Mouse (Mus musculus) megakaryocyte, embryonic 14.5 days (primary cell): Measurements from ENCODE around the gene Pycr1. TPM values are rescaled to one million over a fixed set of nuclear protein-coding genes. Genes with fewer than 3 reads are reported as not detected.
"Not testable (repeated sequence)": the region's sequence is repeated elsewhere in the genome, so short reads cannot be mapped to it uniquely, and the experiment has no call there.

Source experiments
- H3K27me3 ChIP-seq: replicated peaks from 2 replicates; pipeline ENCODE3; 2012; ENCODE audit warnings: inconsistent platforms
- H3K36me3 ChIP-seq: replicated peaks from 2 replicates; pipeline ENCODE3; 2012; ENCODE audit warnings: low read length, inconsistent platforms, mixed read lengths
- H3K4me1 ChIP-seq: 2 replicates; pipeline ENCODE4 v1.6.1; 2012; ENCODE audit warnings: inconsistent platforms
- H3K4me3 ChIP-seq: replicated peaks from 2 replicates; pipeline ENCODE3; 2012; ENCODE audit warnings: moderate library complexity, mild to moderate bottlenecking, inconsistent platforms
- H3K9me3 ChIP-seq: 2 replicates; pipeline ENCODE4 v1.6.1; 2012; ENCODE audit warnings: inconsistent platforms
- FLI1 ChIP-seq: IDR thresholded peaks from 2 replicates; pipeline ENCODE4 v1.6.1; 2012; ENCODE audit warnings: low read length, inconsistent platforms, mixed read lengths
- GATA1 ChIP-seq: IDR thresholded peaks from 3 replicates; pipeline ENCODE4 v1.6.1; 2012; ENCODE audit warnings: mixed read lengths, low read length, inconsistent platforms, borderline replicate concordance
- polyA plus RNA-seq: library from polyadenylated mRNA; stranded (reverse); fragments of >175 nt; gene quantifications from 2 replicates; pipeline ENCODE4 v1.2.3, GENCODE M21; 2012; ENCODE audit warnings: low replicate concordance; ENCODE audit not compliant: insufficient read depth

Pycr1 gene
- polyA plus RNA-seq: 3.6 and 7.7 TPM in 2 replicates

GRCm38 (mm10) chr11:120643601-120643987 lies at the start of gene Pycr1:
Gene Pycr1, minus strand, starts transcription at chr11:120643769.
- peaks cover 10% of the 10 kb centered on the region for H3K27me3 ChIP-seq
- TF ChIP-seq GATA1 (no peak), FLI1 (no peak)
- H3K4me3 ChIP-seq: peak within 1 kb of the TSS; percentile 93
- H3K36me3 ChIP-seq: peaks cover 19% of the 10 kb centered on the region
- no peaks in the 10 kb centered on the region for H3K9me3 ChIP-seq
- H3K4me1 ChIP-seq: peaks cover 54% of the 10 kb centered on the region

DNA sequence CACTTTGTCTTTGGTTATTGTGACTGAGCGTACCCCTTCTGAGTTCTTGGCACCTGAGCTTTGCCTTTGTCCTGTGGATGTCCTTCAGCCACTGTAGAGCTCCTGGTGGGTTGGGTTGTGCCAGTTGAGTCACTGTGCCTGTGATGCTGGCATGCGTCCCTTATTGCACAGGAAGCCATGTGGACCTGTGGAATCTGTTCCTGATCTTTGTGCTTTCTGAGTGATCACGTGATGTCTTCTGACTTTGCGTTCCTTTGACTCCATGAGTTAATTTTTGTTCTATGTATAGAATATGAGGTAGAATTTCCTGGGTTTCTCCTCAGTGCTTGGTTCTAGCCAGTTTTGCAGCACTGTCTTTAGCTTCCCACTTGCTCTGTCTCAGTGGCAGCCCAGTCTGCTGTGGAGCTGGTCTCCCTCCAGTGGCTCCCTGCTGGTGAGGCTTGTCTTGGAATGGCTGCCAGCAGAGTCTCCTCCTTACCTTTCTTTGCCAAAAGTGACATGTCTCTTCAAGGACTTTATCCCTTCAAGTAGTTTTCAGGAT lies 49.0 kb upstream of the Pycr1 start:
- Histone ChIP-seq H3K9me3 (no peaks in the 10 kb centered on the region), H3K4me1 (peaks cover 29% of the 10 kb centered on the region), H3K27me3 (no peaks in the 10 kb centered on the region), H3K4me3 (no peak overlapping the region), H3K36me3 (peaks cover 95% of the 10 kb centered on the region)
- TF ChIP-seq FLI1 (no peak), GATA1 (no peak)

DNA sequence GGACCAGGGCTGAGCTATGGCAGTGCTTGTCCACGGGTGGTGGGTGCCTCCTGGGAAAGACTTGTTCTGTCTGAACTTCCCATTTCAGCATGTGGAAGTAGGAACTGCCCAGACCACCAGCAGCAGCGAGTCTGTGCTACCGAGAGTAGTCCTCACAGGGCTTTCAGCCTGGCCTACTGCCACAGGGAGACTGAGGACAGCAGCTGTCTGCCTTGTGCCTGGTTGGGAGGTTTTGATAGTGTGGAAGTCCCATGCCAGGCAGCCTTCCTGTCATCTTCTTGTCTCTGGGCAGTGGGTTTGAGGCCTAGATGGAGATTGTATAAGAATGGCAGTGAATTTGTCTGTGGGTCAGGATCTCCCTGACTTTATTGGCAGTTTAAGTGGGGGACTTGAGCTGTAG lies 45.8 kb upstream of the Pycr1 start:
- H3K4me3 ChIP-seq: no peak overlapping the region
- no peaks in the 10 kb centered on the region for H3K27me3 ChIP-seq
- H3K9me3 ChIP-seq: no peaks in the 10 kb centered on the region
- H3K4me1 ChIP-seq: peaks cover 33% of the 10 kb centered on the region
- TF ChIP-seq GATA1 (no peak), FLI1 (no peak)
- peaks cover 94% of the 10 kb centered on the region for H3K36me3 ChIP-seq

- TF ChIP-seq GATA1 (no peak), FLI1 (no peak)
- Histone ChIP-seq H3K4me3 (no peak overlapping the region), H3K27me3 (no peaks in the 10 kb centered on the region), H3K9me3 (no peaks in the 10 kb centered on the region), H3K36me3 (peaks cover 92% of the 10 kb centered on the region), H3K4me1 (peaks cover 42% of the 10 kb centered on the region)
These were observed 43.2 kb upstream of the Pycr1 start for GRCm38 (mm10) chr11:120686650-120687272.

DNA sequence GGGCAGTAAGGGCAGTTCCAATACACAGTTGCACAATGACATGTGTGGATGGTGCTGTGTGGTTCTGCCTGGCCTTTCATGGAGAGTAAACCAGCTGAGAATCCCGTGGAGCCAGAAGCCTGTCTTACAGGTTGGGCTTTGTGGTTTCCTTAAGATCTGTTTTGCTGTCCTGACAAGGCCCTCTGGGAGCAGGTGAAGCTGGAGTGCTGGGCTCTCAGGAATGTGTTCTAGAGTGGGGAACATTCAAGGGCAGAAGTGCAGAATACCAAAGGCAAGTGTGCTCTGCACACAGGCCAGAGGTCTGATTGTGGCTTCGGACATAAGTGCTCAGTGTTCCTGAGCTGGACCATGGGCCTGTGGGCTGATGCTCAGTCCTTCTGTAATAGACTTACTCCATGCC lies 41.1 kb upstream of the Pycr1 start:
- Histone ChIP-seq H3K27me3 (no peaks in the 10 kb centered on the region), H3K4me1 (peaks cover 37% of the 10 kb centered on the region), H3K4me3 (no peak overlapping the region), H3K36me3 (peaks cover 93% of the 10 kb centered on the region), H3K9me3 (no peaks in the 10 kb centered on the region)
- TF ChIP-seq FLI1 (no peak), GATA1 (no peak)

DNA sequence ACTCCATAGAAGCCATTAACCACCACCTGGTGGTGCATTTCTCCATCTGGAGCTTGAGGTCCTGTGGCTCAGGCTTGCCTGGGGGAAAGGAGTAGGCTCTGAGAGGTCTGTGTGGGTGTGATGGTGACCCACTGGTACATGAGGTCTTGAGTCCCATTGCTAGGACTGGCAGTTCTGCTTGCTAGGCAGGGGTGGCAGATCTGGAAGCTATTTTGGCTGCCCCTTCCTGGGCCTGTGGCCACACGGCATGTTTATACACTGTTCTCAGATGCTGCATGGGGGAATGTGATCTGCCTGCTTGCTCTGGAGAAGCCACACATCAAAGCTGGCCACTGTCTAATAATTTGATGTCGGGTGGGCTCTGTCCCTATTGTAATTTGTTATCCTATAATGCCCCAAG lies 40.5 kb upstream of the Pycr1 start:
- Histone ChIP-seq H3K27me3 (no peaks in the 10 kb centered on the region), H3K9me3 (no peaks in the 10 kb centered on the region), H3K4me1 (peaks cover 37% of the 10 kb centered on the region), H3K4me3 (no peak overlapping the region), H3K36me3 (peaks cover 93% of the 10 kb centered on the region)
- TF ChIP-seq FLI1 (no peak), GATA1 (no peak)

- H3K9me3 ChIP-seq: no peaks in the 10 kb centered on the region
- TF ChIP-seq GATA1: no peak
- TF ChIP-seq FLI1: no peak
- no peaks in the 10 kb centered on the region for H3K27me3 ChIP-seq
- H3K36me3 ChIP-seq: peaks cover 93% of the 10 kb centered on the region
- no peak overlapping the region for H3K4me3 ChIP-seq
- H3K4me1 ChIP-seq: peaks cover 37% of the 10 kb centered on the region
These were observed 40.0 kb upstream of the Pycr1 start for GRCm38 (mm10) chr11:120683536-120683935.

- Histone ChIP-seq H3K27me3 (no peaks in the 10 kb centered on the region), H3K4me3 (no peak overlapping the region), H3K36me3 (peaks cover 93% of the 10 kb centered on the region), H3K4me1 (peaks cover 40% of the 10 kb centered on the region), H3K9me3 (no peaks in the 10 kb centered on the region)
- no peak for TF ChIP-seq GATA1
- TF ChIP-seq FLI1: no peak
These were observed 39.1 kb upstream of the Pycr1 start for GRCm38 (mm10) chr11:120682683-120683082.

- peaks cover 90% of the 10 kb centered on the region for H3K36me3 ChIP-seq
- TF ChIP-seq GATA1 (no peak), FLI1 (no peak)
- no peak overlapping the region for H3K4me3 ChIP-seq
- H3K27me3 ChIP-seq: no peaks in the 10 kb centered on the region
- peaks cover 65% of the 10 kb centered on the region for H3K4me1 ChIP-seq
- H3K9me3 ChIP-seq: no peaks in the 10 kb centered on the region
These were observed 36.3 kb upstream of the Pycr1 start for GRCm38 (mm10) chr11:120679909-120680308.

- no peak for TF ChIP-seq GATA1
- no peak for TF ChIP-seq FLI1
- Histone ChIP-seq H3K36me3 (peaks cover 68% of the 10 kb centered on the region), H3K27me3 (no peaks in the 10 kb centered on the region), H3K9me3 (no peaks in the 10 kb centered on the region), H3K4me1 (peaks cover 61% of the 10 kb centered on the region), H3K4me3 (no peak overlapping the region)
These were observed 33.4 kb upstream of the Pycr1 start for GRCm38 (mm10) chr11:120676951-120677350.

- Histone ChIP-seq H3K4me3 (peak overlapping the region; percentile 46), H3K4me1 (peaks cover 64% of the 10 kb centered on the region), H3K36me3 (peaks cover 61% of the 10 kb centered on the region)
- not testable (repeated sequence) for H3K27me3 ChIP-seq, H3K9me3 ChIP-seq
These were observed 32.3 kb upstream of the Pycr1 start for GRCm38 (mm10) chr11:120675875-120676274.
